Mouse (Mus musculus): ENCODE data around the gene Vtn.
A peak's percentile ranks its signal among the peaks of the same experiment; 100 is the strongest.

The Vtn gene

GRCm38 (mm10) chr11:78536080-78536689 is 37.3 kb downstream of the Vtn start, which contains the start of the genes Tnfaip1 and Ift20:
TSS of gene Tnfaip1 (minus strand) at chr11:78536332.
TSS of gene Ift20 (plus strand) at chr11:78536361.
- DNase-seq, result peak; percentile 97

GRCm38 (mm10) chr11:78536690-78537084 is 37.8 kb downstream of the Vtn start:
- DNase-seq, result no peak

GRCm38 (mm10) chr11:78540358-78540757 is 41.5 kb downstream of the Vtn start:
- DNase-seq, result no peak

GRCm38 (mm10) chr11:78544449-78545111 is 45.7 kb downstream of the Vtn start:
- no peak for DNase-seq

- no peak for DNase-seq
Measured at GRCm38 (mm10) chr11:78545181-78545580, 46.3 kb downstream of the Vtn start.

GRCm38 (mm10) chr11:78547718-78548460 is 49.0 kb downstream of the Vtn start:
- no peak for DNase-seq

GRCm38 (mm10) chr11:78549491-78549987 is 50.6 kb downstream of the Vtn start:
- DNase-seq, result no peak

GRCm38 (mm10) chr11:78550168-78551058 is 51.5 kb downstream of the Vtn start, which contains the start of gene Tmem97:
TSS of gene Tmem97 (minus strand) at chr11:78550777.
- DNase-seq, result peak; percentile 91 to 95

GRCm38 (mm10) chr11:78551059-78551398 is 52.1 kb downstream of the Vtn start:
- DNase-seq, result no peak
